Mouse (Mus musculus): ENCODE results near the gene Nat8f5. TPM values are rescaled to one million over a fixed set of nuclear protein-coding genes. Genes with fewer than 3 reads are reported as not detected.

The Nat8f5 gene
- total RNA-seq (2023), result not detected in 4 replicates

DNA sequence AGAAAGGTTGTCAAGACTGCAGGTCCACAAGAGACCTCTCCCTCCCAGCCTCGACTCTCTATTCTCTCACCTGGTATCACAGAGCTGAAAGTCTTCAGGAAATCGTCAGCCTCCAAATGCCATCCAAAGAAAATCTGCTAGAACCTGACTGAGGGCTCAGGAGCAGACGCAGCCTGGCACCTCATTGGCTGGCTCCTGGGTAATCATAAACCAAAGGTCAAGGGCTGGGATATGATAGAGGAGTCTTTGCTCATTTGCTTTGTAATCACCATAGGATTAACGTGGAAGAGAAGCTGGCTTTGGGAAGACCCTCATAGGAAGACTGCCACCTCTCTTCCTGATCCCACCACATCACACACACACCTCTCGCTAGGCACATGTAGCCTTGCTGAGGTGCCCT is at the start of gene Nat8f5, which contains the start of gene Nat8f6:
TSS of gene Nat8f5 (minus strand) at position 136 of the 400 bp plus-strand sequence.
TSS of gene Nat8f6 (minus strand) at position 118 of the 400 bp plus-strand sequence.

DNA sequence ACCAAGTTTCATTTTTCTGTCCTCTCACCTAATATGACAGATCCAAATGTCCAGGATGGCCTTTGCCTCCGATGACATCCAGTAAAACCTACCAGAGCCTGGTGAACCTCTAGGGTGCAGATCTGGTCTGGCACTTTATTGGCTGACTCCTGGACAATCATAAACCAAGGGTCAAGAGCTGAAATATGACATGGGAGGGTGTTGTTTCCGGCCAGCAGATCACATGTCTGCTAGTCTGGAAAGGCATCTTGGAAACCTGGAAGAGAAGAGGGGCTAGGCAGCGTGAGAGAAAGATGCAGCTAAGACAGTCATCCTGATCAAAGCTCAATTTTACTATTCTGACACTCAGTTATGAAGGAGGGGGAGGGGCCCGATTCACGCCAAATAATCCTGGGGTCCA is 48.2 kb upstream of the Nat8f5 start, which contains the start of gene Nat8f2:
TSS of gene Nat8f2 (minus strand) at position 153 of the 400 bp plus-strand sequence.

DNA sequence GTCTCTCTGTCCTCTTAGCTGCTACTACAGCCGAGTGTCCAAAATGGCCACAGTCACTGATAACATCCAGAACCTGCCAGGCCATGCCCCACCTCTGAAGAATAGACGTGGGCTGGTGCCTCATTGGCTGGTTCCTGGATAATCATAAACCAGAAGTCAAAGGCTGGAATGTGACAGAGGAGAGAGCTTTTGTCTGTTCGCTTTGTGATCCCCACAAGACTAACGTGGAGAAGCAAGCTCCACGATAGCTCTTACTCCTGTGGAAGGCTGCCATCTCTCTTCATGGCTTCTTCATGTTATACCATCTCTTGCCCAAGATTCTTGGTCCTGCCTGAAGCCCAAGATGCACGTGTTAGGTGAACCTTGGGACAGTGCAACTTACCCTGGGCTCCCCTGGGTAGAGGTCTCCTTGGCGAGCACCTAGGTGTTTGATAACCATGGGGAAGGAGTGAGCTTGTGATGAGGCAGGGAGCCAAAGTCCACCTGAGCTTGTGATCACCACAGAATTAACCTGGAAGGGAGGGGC is 11.1 kb upstream of the Nat8f5 start, which contains the start of gene Nat8:
TSS of gene Nat8 (minus strand) at position 287 of the 526 bp plus-strand sequence.

Other genes starting within 250 kb of the Nat8f5 start
- 4.4 to 5.7 TPM (median 5.1 TPM) in 4 replicates for gene Alms1, start 233.4 kb downstream of the Nat8f5 start, total RNA-seq (2023)
- not detected in 4 replicates for gene Nat8f7, start 107.8 kb downstream of the Nat8f5 start, total RNA-seq (2023)
- gene Nat8f3, start 55.2 kb downstream of the Nat8f5 start, total RNA-seq (2023), result not detected in 4 replicates
- gene Nat8f6, start within 50 bp of the Nat8f5 start, total RNA-seq (2023), result not detected in 4 replicates
- gene Nat8, start 11.1 kb upstream of the Nat8f5 start, total RNA-seq (2023), result not detected in 4 replicates
- 0.24 to 0.34 TPM (median 0.30 TPM) in 3 of 4 replicates, not detected in the other for gene Nat8f2, start 48.2 kb upstream of the Nat8f5 start, total RNA-seq (2023)
- 2.0 to 2.8 TPM (median 2.2 TPM) in 4 replicates for gene Nat8f4, start 83.9 kb upstream of the Nat8f5 start, total RNA-seq (2023)
- gene Tprkb, start 90.9 kb upstream of the Nat8f5 start, total RNA-seq (2023), result 13.9 to 18.7 TPM (median 16.2 TPM) in 4 replicates
- gene Nat8f1, start 94.7 kb upstream of the Nat8f5 start, total RNA-seq (2023), result 1.9 to 8.2 TPM (median 3.6 TPM) in 4 replicates
- 202 to 230 TPM (median 213 TPM) in 4 replicates for gene Dusp11, start 140.7 kb upstream of the Nat8f5 start, total RNA-seq (2023)
- gene Figla, start 195.2 kb upstream of the Nat8f5 start, total RNA-seq (2023), result not detected in 4 replicates
- not detected in 4 replicates for gene Add2, start 207.7 kb upstream of the Nat8f5 start, total RNA-seq (2023)